Mouse (Mus musculus) small intestine, adult 2 months (tissue): Measurements from ENCODE around the gene Rab1b. TPM values are rescaled to one million over a fixed set of nuclear protein-coding genes. Genes with fewer than 3 reads are reported as not detected.

Experiments
- H3K27ac ChIP-seq: fragments of 200-500 bp; 2 replicates; pipeline ENCODE4 v1.5.1; 2012; ENCODE audit warnings: low read depth, low read length, control low read depth, inconsistent platforms; ENCODE audit not compliant: insufficient read depth
- H3K27me3 ChIP-seq: fragments of 200-500 bp; 2 replicates; pipeline ENCODE4 v1.6.1; 2012; ENCODE audit warnings: mild to moderate bottlenecking, moderate library complexity, low read length, inconsistent platforms; ENCODE audit not compliant: control insufficient read depth, insufficient read depth
- H3K36me3 ChIP-seq: fragments of 200-500 bp; 2 replicates; pipeline ENCODE4 v1.6.1; 2012; ENCODE audit warnings: mild to moderate bottlenecking, low read length, control low read depth, inconsistent platforms; ENCODE audit not compliant: control insufficient read depth, insufficient read depth
- H3K4me1 ChIP-seq: fragments of 200-500 bp; 2 replicates; pipeline ENCODE4 v1.6.1; 2012; ENCODE audit warnings: low read length, inconsistent platforms, mixed read lengths; ENCODE audit not compliant: control insufficient read depth, insufficient read depth, insufficient read length
- H3K4me3 ChIP-seq: fragments of 200-500 bp; 2 replicates; pipeline ENCODE4 v1.5.1; 2012; ENCODE audit warnings: low read depth, mild to moderate bottlenecking, control low read depth, inconsistent platforms, low read length, moderate library complexity
- CTCF ChIP-seq: fragments of 200-500 bp; IDR thresholded peaks from 2 replicates; pipeline ENCODE4 v1.5.1; 2012; ENCODE audit warnings: low read depth, mild to moderate bottlenecking, control low read depth, inconsistent platforms, low read length, moderate library complexity, mixed read lengths; ENCODE audit not compliant: insufficient replicate concordance, insufficient read length; ENCODE audit errors: extremely low read depth
- POLR2A ChIP-seq: fragments of 200-500 bp; IDR thresholded peaks from 2 replicates; pipeline ENCODE4 v1.6.1; 2012; ENCODE audit warnings: low read depth, mild to moderate bottlenecking, control low read depth, inconsistent platforms, low read length, moderate library complexity
- WGBS: fragments of 180-500 bp; shearing (Covaris S2); methylation state at CpG from one replicate; pipeline ENCODE4 v1.1.7; 2018; 5-methylcytosine and 5-hydroxymethylcytosine counted together
- polyA plus RNA-seq: library from polyadenylated mRNA; depleted of rRNA; stranded (reverse); fragments of >200 nt; gene quantifications from 2 replicates; pipeline ENCODE4 v1.2.3, GENCODE M21; 2012

The Rab1b gene
- polyA plus RNA-seq, 1 experiment = 243 TPM

- TF ChIP-seq CTCF (no peak), POLR2A (peak; percentile 42)
- H3K27me3 ChIP-seq = peaks cover 27% of the 10 kb centered on the region
- peak overlapping the region; percentile 63 for H3K4me3 ChIP-seq
Measured at GRCm38 (mm10) chr19:5071545-5072369, 35.1 kb downstream of the Rab1b start.

GRCm38 (mm10) chr19:5071077-5071476 is 35.8 kb downstream of the Rab1b start:
- H3K27me3 ChIP-seq = peaks cover 27% of the 10 kb centered on the region
- 43% methylated on average over 11 of the region's 11 CpGs for WGBS
- H3K27ac ChIP-seq = no peak overlapping the region
- peak overlapping the region; percentile 63 for H3K4me3 ChIP-seq
- TF ChIP-seq POLR2A (no peak), CTCF (no peak)
- H3K4me1 ChIP-seq = peaks cover 14% of the 10 kb centered on the region
- no peaks in the 10 kb centered on the region for H3K36me3 ChIP-seq

More at GRCm38 (mm10) chr19:5071545-5072369, 35.1 kb downstream of the Rab1b start:
- peaks cover 14% of the 10 kb centered on the region for H3K4me1 ChIP-seq
- no peaks in the 10 kb centered on the region for H3K36me3 ChIP-seq
- 6% methylated on average over 40 of the region's 40 CpGs for WGBS
- peak overlapping the region; percentile 29; the same call in 1 of the 2 replicates for H3K27ac ChIP-seq

DNA sequence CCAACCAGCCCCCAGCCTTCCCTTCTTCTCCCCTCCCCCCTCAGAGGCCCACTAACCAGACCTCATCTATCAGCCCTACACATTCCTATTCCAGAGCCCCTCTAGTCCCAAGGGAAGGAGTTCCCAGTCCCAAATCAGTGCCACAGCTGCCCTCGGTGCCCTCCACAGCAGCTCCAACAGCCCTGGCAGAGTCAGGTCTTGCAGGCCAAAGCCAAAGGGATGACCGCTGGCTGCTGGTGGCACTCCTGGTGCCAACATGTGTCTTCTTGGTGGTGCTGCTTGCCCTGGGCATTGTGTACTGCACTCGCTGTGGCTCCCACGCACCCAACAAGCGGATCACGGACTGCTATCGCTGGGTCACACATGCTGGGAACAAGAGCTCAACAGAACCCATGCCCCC is 36.9 kb downstream of the Rab1b start:
- H3K36me3 ChIP-seq = no peaks in the 10 kb centered on the region
- H3K4me1 ChIP-seq = peaks cover 14% of the 10 kb centered on the region
- H3K27ac ChIP-seq = no peak overlapping the region
- H3K4me3 ChIP-seq = no peak overlapping the region
- TF ChIP-seq POLR2A (no peak), CTCF (no peak)
- 85% methylated on average over 7 of the region's 7 CpGs for WGBS
- peaks cover 27% of the 10 kb centered on the region for H3K27me3 ChIP-seq

DNA sequence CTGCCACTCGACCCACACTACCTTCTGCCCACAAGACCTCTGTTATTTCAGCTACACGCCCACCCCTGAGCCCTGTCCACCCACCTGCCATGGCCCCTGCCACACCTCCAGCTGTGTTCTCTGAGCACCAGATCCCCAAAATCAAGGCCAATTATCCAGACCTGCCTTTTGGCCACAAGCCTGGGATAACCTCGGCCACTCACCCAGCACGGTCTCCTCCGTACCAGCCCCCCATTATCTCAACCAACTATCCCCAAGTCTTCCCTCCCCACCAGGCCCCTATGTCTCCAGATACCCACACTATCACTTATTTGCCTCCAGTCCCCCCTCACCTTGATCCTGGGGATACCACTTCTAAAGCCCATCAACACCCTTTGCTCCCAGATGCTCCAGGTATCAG is 37.4 kb downstream of the Rab1b start:
- H3K27me3 ChIP-seq = peaks cover 27% of the 10 kb centered on the region
- TF ChIP-seq POLR2A = no peak
- no peak for TF ChIP-seq CTCF
- no peaks in the 10 kb centered on the region for H3K36me3 ChIP-seq
- H3K27ac ChIP-seq = no peak overlapping the region
- WGBS = 77% methylated on average over 5 of the region's 5 CpGs
- peaks cover 14% of the 10 kb centered on the region for H3K4me1 ChIP-seq
- H3K4me3 ChIP-seq = no peak overlapping the region

GRCm38 (mm10) chr19:5068570-5069234 is 38.2 kb downstream of the Rab1b start:
- peaks cover 14% of the 10 kb centered on the region for H3K4me1 ChIP-seq
- WGBS = 33% methylated on average over 21 of the region's 21 CpGs
- H3K27ac ChIP-seq = no peak overlapping the region
- no peak for TF ChIP-seq POLR2A
- no peak for TF ChIP-seq CTCF
- H3K4me3 ChIP-seq = peak overlapping the region; percentile 61
- peaks cover 27% of the 10 kb centered on the region for H3K27me3 ChIP-seq
- no peaks in the 10 kb centered on the region for H3K36me3 ChIP-seq

DNA sequence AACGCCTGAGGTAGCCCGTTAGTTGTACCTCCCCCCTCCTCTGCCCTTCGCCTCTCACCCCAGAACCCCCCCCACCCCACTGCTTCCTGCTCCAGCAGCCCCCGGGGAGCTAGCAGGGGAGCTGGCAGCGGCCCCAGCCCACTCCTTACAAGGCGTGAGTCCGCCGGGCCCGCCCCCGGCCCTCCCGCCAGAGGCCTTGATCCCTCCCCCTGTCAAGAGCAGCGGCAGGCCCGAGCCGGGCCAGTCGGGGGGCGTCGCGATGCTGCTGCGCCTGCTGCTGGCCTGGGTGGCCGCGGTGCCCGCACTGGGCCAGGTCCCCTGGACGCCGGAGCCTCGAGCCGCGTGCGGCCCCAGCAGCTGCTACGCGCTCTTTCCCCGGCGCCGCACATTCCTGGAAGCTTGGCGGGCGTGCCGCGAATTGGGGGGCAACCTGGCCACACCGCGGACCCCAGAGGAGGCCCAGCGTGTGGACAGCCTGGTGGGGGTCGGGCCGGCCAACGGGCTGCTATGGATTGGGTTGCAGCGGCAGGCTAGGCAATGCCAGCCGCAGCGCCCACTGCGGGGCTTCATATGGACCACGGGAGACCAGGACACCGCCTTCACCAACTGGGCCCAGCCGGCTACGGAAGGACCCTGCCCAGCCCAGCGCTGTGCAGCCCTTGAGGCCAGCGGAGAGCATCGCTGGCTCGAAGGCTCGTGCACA is 38.9 kb downstream of the Rab1b start, which contains the start of gene Cd248:
Gene Cd248 (plus strand): TSS at position 212 of the 703 bp plus-strand sequence.
- Histone ChIP-seq H3K4me1 (peaks cover 14% of the 10 kb centered on the region), H3K27ac (peak within 1 kb of the TSS; percentile 35), H3K4me3 (peak within 1 kb of the TSS; percentile 61), H3K36me3 (no peaks in the 10 kb centered on the region), H3K27me3 (peaks cover 27% of the 10 kb centered on the region)
- whole genome bisulfite sequencing = 3% methylated on average over 55 of the region's 56 CpGs
- TF ChIP-seq CTCF (no peak), POLR2A (no peak)
